Mouse (Mus musculus) erythroblast, embryonic 14.5 days (primary cell): ENCODE measurements at regions not wholly inside any gene's neighbourhood (a gene's known extent, or its start where the extent isn't known, plus 50 kb on each side); places are given as distances from the start of the nearest gene placed in this dataset.

ENCODE experiments used
- GATA1 ChIP-seq: IDR thresholded peaks from 2 replicates; pipeline ENCODE4 v1.6.1; 2012; ENCODE audit warnings: low read length, inconsistent platforms, mixed read lengths
- TAL1 ChIP-seq: IDR thresholded peaks from 3 replicates; pipeline ENCODE4 v1.6.1; 2012; ENCODE audit warnings: low read length, inconsistent platforms, mixed read lengths

- TF ChIP-seq GATA1 (no peak), TAL1 (no peak)
Measured at GRCm38 (mm10) chr11:37837301-37837700, 601.5 kb upstream of the Tenm2 start.
